Mouse (Mus musculus) heart, embryonic 14.5 days (tissue): ENCODE data around the gene Adssl1. TPM values are rescaled to one million over a fixed set of nuclear protein-coding genes. Genes with fewer than 3 reads are reported as not detected.
A peak's percentile ranks its signal among the peaks of the same experiment; 100 is the strongest.

Source experiments
- ATAC-seq: fragments of 200-750 bp; cut with Nextera tagmentation; 2 replicates; pipeline ENCODE4 v1.8.0; 2017; ENCODE audit warnings: low read depth, moderate TSS enrichment; ENCODE audit not compliant: insufficient number of reproducible peaks, insufficient read depth, low FRiP score
- H3K27ac ChIP-seq, 2 experiments: fragments of 200-500 bp in 1 of 2; fragments of 300-500 bp in 1 of 2; sonication (generic) in 1 of 2; replicated peaks in 1 of 2; 2 replicates each; pipeline ENCODE4 v1.5.1; 2012 to 2014; ENCODE audit warnings: low read depth in 2 of 2, low read length in 2 of 2, control low read depth in 1 of 2, mild to moderate bottlenecking in 1 of 2, mixed read lengths in 1 of 2; ENCODE audit not compliant: control insufficient read depth in 1 of 2, insufficient read depth in 1 of 2
- H3K27me3 ChIP-seq: fragments of 300-500 bp; sonication (generic); 2 replicates; pipeline ENCODE4 v1.6.1; 2014; ENCODE audit warnings: mild to moderate bottlenecking, low read length, control low read depth; ENCODE audit not compliant: control insufficient read depth, insufficient read depth
- H3K36me3 ChIP-seq: fragments of 300-500 bp; sonication (generic); 2 replicates; pipeline ENCODE4 v1.6.1; 2014; ENCODE audit warnings: mild to moderate bottlenecking, control low read depth, low read length, mixed read lengths; ENCODE audit not compliant: control insufficient read depth, insufficient read depth
- H3K4me1 ChIP-seq, 2 experiments: fragments of 200-500 bp in 1 of 2; fragments of 300-500 bp in 1 of 2; sonication (generic) in 1 of 2; 2 replicates each; pipeline ENCODE4 v1.6.1; 2012 to 2014; ENCODE audit warnings: low read length in 2 of 2, control low read depth in 1 of 2, mixed read lengths in 1 of 2; ENCODE audit not compliant: control insufficient read depth in 2 of 2, insufficient read depth in 2 of 2
- H3K4me2 ChIP-seq: fragments of 300-500 bp; sonication (generic); 2 replicates; pipeline ENCODE4 v1.6.1; 2014; ENCODE audit warnings: mild to moderate bottlenecking, low read length
- H3K4me3 ChIP-seq, 2 experiments: fragments of 200-500 bp in 1 of 2; fragments of 300-500 bp in 1 of 2; sonication (generic) in 1 of 2; 2 replicates each; pipeline ENCODE4 v1.5.1; 2012 to 2014; ENCODE audit warnings: low read length in 2 of 2, mild to moderate bottlenecking in 2 of 2, control low read depth in 1 of 2, low read depth in 1 of 2, moderate library complexity in 1 of 2; ENCODE audit not compliant: control insufficient read depth in 1 of 2, insufficient read depth in 1 of 2
- H3K9ac ChIP-seq: fragments of 300-500 bp; sonication (generic); 2 replicates; pipeline ENCODE4 v1.6.1; 2014; ENCODE audit warnings: mild to moderate bottlenecking, low read length
- H3K9me3 ChIP-seq: fragments of 300-500 bp; sonication (generic); 2 replicates; pipeline ENCODE4 v1.6.1; 2016; ENCODE audit warnings: low read length, control low read depth; ENCODE audit not compliant: control insufficient read depth
- WGBS: fragments of 180-500 bp; shearing (Covaris S2); extraction: QIAGEN DNeasy Blood & Tissue Kit; methylation state at CpG from one replicate; pipeline ENCODE4 v1.1.7; 2014; 5-methylcytosine and 5-hydroxymethylcytosine counted together
- polyA plus RNA-seq: library from polyadenylated mRNA; unstranded; fragments of >200 nt; fragmentation: Nextera tagmentation; extraction: Ambion mirVana; gene quantifications from 2 replicates; pipeline ENCODE4 v1.2.1, GENCODE M21; 2014

Adssl1 gene
- polyA plus RNA-seq, 1 experiment from 2014 or later = 89.7 TPM

DNA sequence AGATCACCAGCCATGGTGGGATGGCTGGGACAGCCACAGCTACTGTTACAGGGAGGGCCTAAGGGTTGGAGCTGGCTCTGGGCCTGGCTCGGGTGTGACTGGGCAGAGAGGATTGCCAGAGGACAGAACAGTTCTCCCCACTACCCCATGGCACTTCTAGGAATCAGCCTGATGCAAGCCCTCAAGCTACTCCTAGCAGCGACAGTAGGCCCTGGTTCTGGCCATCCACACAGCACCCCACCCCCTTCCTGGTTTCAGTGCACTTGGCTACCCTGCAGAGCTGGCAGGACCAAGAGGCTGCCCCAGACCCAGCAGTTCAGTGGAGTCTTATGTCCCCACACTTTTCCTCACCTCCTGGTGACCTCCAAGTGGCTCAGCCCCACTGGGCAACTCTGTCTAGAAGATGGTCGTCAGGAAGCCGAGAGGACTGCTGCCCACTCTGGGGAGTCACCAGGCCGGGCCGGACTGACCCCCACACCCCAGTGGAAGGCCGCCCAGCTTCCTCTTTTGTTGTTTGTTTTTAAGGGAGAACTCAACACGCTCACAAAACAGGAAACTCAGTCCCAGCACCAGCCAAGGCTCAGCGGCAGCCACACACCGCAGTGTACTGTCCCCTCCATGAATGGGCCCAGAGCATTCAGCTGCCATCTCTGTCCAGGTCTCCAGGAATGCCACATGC, 47.9 kb downstream of the Adssl1 start:
- H3K36me3 ChIP-seq = peaks cover 90% of the 10 kb centered on the region
- H3K4me1 ChIP-seq = peaks cover 77 to 99% of the 10 kb centered on the region in 2 experiments
- H3K27me3 ChIP-seq = no peaks in the 10 kb centered on the region
- 53% methylated on average over 10 of the region's 10 CpGs for WGBS
- no peak for ATAC-seq
- peak overlapping the region; percentile 67 for H3K9ac ChIP-seq
- H3K4me3 ChIP-seq = no peak overlapping the region
- H3K9me3 ChIP-seq = no peaks in the 10 kb centered on the region
- H3K27ac ChIP-seq = peak overlapping the region in 1 of 2 experiments; percentile 65; a peak in 3 of 4 replicates
- H3K4me2 ChIP-seq = peak overlapping the region; percentile 7

GRCm38 (mm10) chr12:112670718-112671393, 51.0 kb downstream of the Adssl1 start:
- H3K9me3 ChIP-seq = no peaks in the 10 kb centered on the region
- WGBS = 23% methylated on average over 9 of the region's 9 CpGs
- peaks cover 60% of the 10 kb centered on the region for H3K36me3 ChIP-seq
- H3K4me2 ChIP-seq = peak overlapping the region; percentile 85
- peak overlapping the region in 1 of 2 experiments; percentile 97; a peak in 2 of 4 replicates for H3K4me3 ChIP-seq
- H3K27ac ChIP-seq = peak overlapping the region; percentile 65 to 99
- H3K4me1 ChIP-seq = peaks cover 63 to 80% of the 10 kb centered on the region in 2 experiments
- no peaks in the 10 kb centered on the region for H3K27me3 ChIP-seq
- H3K9ac ChIP-seq = peak overlapping the region; percentile 100
- no peak for ATAC-seq

DNA sequence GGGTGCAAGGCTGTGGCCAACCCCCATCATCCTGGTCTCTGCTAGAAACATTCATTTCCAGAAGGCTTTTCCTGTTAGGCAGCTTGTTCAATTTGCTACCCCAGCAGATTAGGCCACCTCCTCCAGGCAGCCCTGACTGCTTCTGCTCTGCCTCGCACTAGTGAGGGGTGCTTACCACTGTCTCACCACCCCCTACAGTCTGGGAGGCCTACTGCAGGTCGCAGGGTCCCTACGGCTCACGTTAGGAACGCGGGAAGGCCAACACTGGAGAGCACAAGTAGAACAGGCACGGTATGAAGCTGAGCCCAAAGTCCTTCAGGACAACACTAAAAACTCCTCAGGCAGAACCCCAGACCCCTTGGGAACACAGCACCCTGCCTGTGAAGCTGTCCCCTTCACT, 52.0 kb downstream of the Adssl1 start:
- H3K4me1 ChIP-seq = peaks cover 53 to 70% of the 10 kb centered on the region in 2 experiments
- ATAC-seq = no peak

GRCm38 (mm10) chr12:112672744-112673575, 53.1 kb downstream of the Adssl1 start:
- ATAC-seq = no peak
- peak overlapping the region; percentile 96 to 97 for H3K4me3 ChIP-seq
- no peaks in the 10 kb centered on the region for H3K27me3 ChIP-seq
- 2% methylated on average over 20 of the region's 21 CpGs for WGBS
- peak overlapping the region; percentile 85 for H3K4me2 ChIP-seq
- no peaks in the 10 kb centered on the region for H3K9me3 ChIP-seq
- peak overlapping the region; percentile 100 for H3K9ac ChIP-seq
- H3K36me3 ChIP-seq = peaks cover 39% of the 10 kb centered on the region
- H3K4me1 ChIP-seq = peaks cover 49 to 69% of the 10 kb centered on the region in 2 experiments
- peak overlapping the region; percentile 98 to 99 for H3K27ac ChIP-seq

More for the DNA sequence above, 52.0 kb downstream of the Adssl1 start:
- H3K4me3 ChIP-seq = peak overlapping the region; percentile 96 to 97; a peak in 3 of 4 replicates
- H3K27ac ChIP-seq = peak overlapping the region; percentile 65 to 99
- H3K9me3 ChIP-seq = no peaks in the 10 kb centered on the region
- 65% methylated on average over 7 of the region's 7 CpGs for WGBS
- no peaks in the 10 kb centered on the region for H3K27me3 ChIP-seq
- peak overlapping the region; percentile 100 for H3K9ac ChIP-seq
- peaks cover 50% of the 10 kb centered on the region for H3K36me3 ChIP-seq
- H3K4me2 ChIP-seq = peak overlapping the region; percentile 85

GRCm38 (mm10) chr12:112673576-112674091, 53.8 kb downstream of the Adssl1 start:
- H3K36me3 ChIP-seq = peaks cover 32% of the 10 kb centered on the region
- H3K9ac ChIP-seq = peak overlapping the region; percentile 100
- peak overlapping the region; percentile 98 to 99 for H3K27ac ChIP-seq
- ATAC-seq = no peak
- peak overlapping the region; percentile 96 to 97 for H3K4me3 ChIP-seq
- no peaks in the 10 kb centered on the region for H3K9me3 ChIP-seq
- peak overlapping the region; percentile 85 for H3K4me2 ChIP-seq
- peaks cover 45 to 66% of the 10 kb centered on the region in 2 experiments for H3K4me1 ChIP-seq
- under 1% methylated on average over 50 of the region's 68 CpGs for WGBS
- no peaks in the 10 kb centered on the region for H3K27me3 ChIP-seq

- H3K27me3 ChIP-seq = no peaks in the 10 kb centered on the region
- peak within 1 kb of the TSS; percentile 100 for H3K9ac ChIP-seq
- no peaks in the 10 kb centered on the region for H3K9me3 ChIP-seq
- WGBS = 1% methylated on average over 60 of the region's 70 CpGs
- peak; percentile 10; the same call in 1 of the 2 replicates for ATAC-seq
- peaks cover 42 to 61% of the 10 kb centered on the region in 2 experiments for H3K4me1 ChIP-seq
- peak within 1 kb of the TSS; percentile 98 to 99 for H3K27ac ChIP-seq
- peaks cover 25% of the 10 kb centered on the region for H3K36me3 ChIP-seq
- H3K4me3 ChIP-seq = peak within 1 kb of the TSS; percentile 96 to 97
- peak within 1 kb of the TSS; percentile 85 for H3K4me2 ChIP-seq
Measured at GRCm38 (mm10) chr12:112674132-112675011, 54.5 kb downstream of the Adssl1 start, which contains the start of gene Akt1. Akt1 (minus strand) TSS chr12:112674884.
